Mouse (Mus musculus) thymus, adult 2 months (tissue): Measurements from ENCODE around the gene Ntn3. TPM values are rescaled to one million over a fixed set of nuclear protein-coding genes. Genes with fewer than 3 reads are reported as not detected.

ENCODE experiments used
- DNase-seq: peaks from one replicate; pipeline ENCODE4 v3.0.0; 2021
- H3K27ac ChIP-seq: fragments of 200-500 bp; 2 replicates; pipeline ENCODE4 v1.5.1; 2012; ENCODE audit warnings: low read length, control low read depth; ENCODE audit not compliant: control insufficient read depth, insufficient read depth
- H3K27me3 ChIP-seq: fragments of 200-500 bp; 2 replicates; pipeline ENCODE4 v1.6.1; 2012; ENCODE audit warnings: mild to moderate bottlenecking, low read length, moderate library complexity, mixed read lengths; ENCODE audit not compliant: control insufficient read depth, insufficient read depth
- H3K36me3 ChIP-seq: fragments of 200-500 bp; 2 replicates; pipeline ENCODE4 v1.6.1; 2012; ENCODE audit warnings: mild to moderate bottlenecking, low read length, moderate library complexity; ENCODE audit not compliant: control insufficient read depth, insufficient read depth
- H3K4me1 ChIP-seq: fragments of 200-500 bp; replicated peaks from 2 replicates; pipeline ENCODE4 v1.6.1; 2012; ENCODE audit warnings: low read length; ENCODE audit not compliant: control insufficient read depth, insufficient read depth
- H3K4me3 ChIP-seq: fragments of 200-500 bp; 2 replicates; pipeline ENCODE4 v1.5.1; 2012; ENCODE audit warnings: mild to moderate bottlenecking, low read length, control low read depth, moderate library complexity; ENCODE audit not compliant: control insufficient read depth, insufficient read depth
- CTCF ChIP-seq: fragments of 200-500 bp; IDR thresholded peaks from 2 replicates; pipeline ENCODE4 v1.5.1; 2012; ENCODE audit warnings: mild to moderate bottlenecking, control low read depth, low read length, moderate library complexity, borderline replicate concordance; ENCODE audit not compliant: control insufficient read depth, poor library complexity, insufficient read depth; ENCODE audit errors: extremely low read depth
- POLR2A ChIP-seq: fragments of 200-500 bp; IDR thresholded peaks from 2 replicates; pipeline ENCODE4 v1.6.1; 2012; ENCODE audit warnings: mild to moderate bottlenecking, low read length, control low read depth, moderate library complexity; ENCODE audit not compliant: control insufficient read depth, poor library complexity, insufficient read depth; ENCODE audit errors: extremely low read depth
- WGBS: fragments of 180-500 bp; shearing (Covaris S2); methylation state at CpG from one replicate; pipeline ENCODE4 v1.1.7; 2018; 5-methylcytosine and 5-hydroxymethylcytosine counted together
- polyA plus RNA-seq: library from polyadenylated mRNA; depleted of rRNA; stranded (reverse); fragments of >200 nt; gene quantifications from 2 replicates; pipeline ENCODE4 v1.2.3, GENCODE M21; 2012; rRNA removed

Ntn3 gene
- polyA plus RNA-seq, 1 experiment, result 0.71 TPM

DNA sequence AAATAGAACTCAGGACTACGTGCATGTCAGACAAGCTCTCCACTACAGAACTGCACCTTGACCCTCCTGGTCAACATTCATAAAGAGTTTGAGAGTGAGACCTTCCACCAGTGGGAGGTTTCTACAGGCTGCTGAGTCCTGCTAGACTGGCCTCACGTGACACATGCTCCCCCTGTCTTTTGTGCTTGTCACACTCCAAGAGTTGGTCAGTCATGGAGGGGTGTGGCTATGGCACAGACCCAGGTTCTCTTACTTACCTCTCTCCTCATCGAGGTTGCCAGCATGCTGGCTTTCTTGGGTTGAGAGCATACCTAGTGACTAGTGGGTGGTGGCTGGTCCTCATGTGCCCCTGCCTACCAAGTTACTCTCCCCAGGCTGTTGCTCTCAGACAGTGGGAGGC lies 54.9 kb downstream of the Ntn3 start:
- H3K4me1 ChIP-seq, result peaks cover 8% of the 10 kb centered on the region
- H3K27ac ChIP-seq, result no peak overlapping the region
- H3K27me3 ChIP-seq, result no peaks in the 10 kb centered on the region
- no peak overlapping the region for H3K4me3 ChIP-seq
- WGBS, result 85% methylated on average over 3 of the region's 3 CpGs
- H3K36me3 ChIP-seq, result no peaks in the 10 kb centered on the region
- no peak for DNase-seq
- TF ChIP-seq CTCF, result no peak
- no peak for TF ChIP-seq POLR2A

Other genes with a start within 250 kb of the Ntn3 start
- 2.5 and 2.7 TPM in 2 replicates for gene Prss30, start 229.0 kb downstream of the Ntn3 start, polyA plus RNA-seq
- gene Prss22, start 211.4 kb downstream of the Ntn3 start, polyA plus RNA-seq, result 0.52 and 1.0 TPM in 2 replicates
- gene Prss27, start 171.4 kb downstream of the Ntn3 start, polyA plus RNA-seq, result 0.98 and 2.5 TPM in 2 replicates
- gene Kctd5, start 136.0 kb downstream of the Ntn3 start, polyA plus RNA-seq, result 38.9 and 44.6 TPM in 2 replicates
- gene Pdpk1, start 58.6 kb downstream of the Ntn3 start, polyA plus RNA-seq, result 56.6 and 57.8 TPM in 2 replicates
- 48.2 and 57.6 TPM in 2 replicates for gene Amdhd2, start 45.8 kb downstream of the Ntn3 start, polyA plus RNA-seq
- gene Atp6v0c, start 39.8 kb downstream of the Ntn3 start, polyA plus RNA-seq, result 977 and 1,122 TPM in 2 replicates
- 14.5 and 16.8 TPM in 2 replicates for gene Tbc1d24, start 4.0 kb downstream of the Ntn3 start, polyA plus RNA-seq
- 17.6 and 20.0 TPM in 2 replicates for gene Tedc2, start 11.3 kb upstream of the Ntn3 start, polyA plus RNA-seq
- 64.5 and 86.9 TPM in 2 replicates for gene Ccnf, start 42.0 kb upstream of the Ntn3 start, polyA plus RNA-seq
- gene Abca17, start 141.5 kb upstream of the Ntn3 start, polyA plus RNA-seq, result 0.06 and 0.13 TPM in 2 replicates
- gene Abca3, start 142.4 kb upstream of the Ntn3 start, polyA plus RNA-seq, result 33.9 and 34.8 TPM in 2 replicates
- gene Rnps1, start 205.0 kb upstream of the Ntn3 start, polyA plus RNA-seq, result 241 and 251 TPM in 2 replicates
- 41.6 and 57.0 TPM in 2 replicates for gene Eci1, start 217.1 kb upstream of the Ntn3 start, polyA plus RNA-seq
- 11.3 and 18.2 TPM in 2 replicates for gene Dnase1l2, start 233.6 kb upstream of the Ntn3 start, polyA plus RNA-seq